Comparison of ENCODE assay signal across 9 mouse cellular contexts in the genomic region with DNA sequence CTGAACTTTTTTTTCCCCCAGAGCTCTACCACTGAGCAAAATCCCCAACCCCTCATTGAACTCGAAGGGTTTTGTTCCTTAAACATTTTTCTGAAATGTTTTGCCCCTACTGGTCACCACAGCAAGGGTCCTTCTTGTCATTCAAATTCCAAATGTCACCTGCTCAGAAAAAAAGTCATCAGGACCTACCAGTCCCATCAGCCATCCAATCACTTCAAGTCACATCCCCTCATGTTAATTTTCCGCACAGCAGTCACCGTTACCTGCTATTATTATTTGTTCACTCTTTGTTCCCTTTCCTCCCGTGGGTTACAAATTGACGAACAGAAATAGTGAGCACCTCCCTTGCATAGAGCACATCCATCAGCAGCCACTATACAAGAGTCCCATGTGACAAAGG. TPM values are rescaled to one million over a fixed set of nuclear protein-coding genes. Genes with fewer than 3 reads are reported as not detected.
DNase-seq lines count a peak whose midpoint lies in the region; ATAC-seq lines count a peak whose summit lies in the region.
"Had no signal": no experiment of that assay in that cellular context is flagged by ENCODE, and none has a peak within 500 bp of the region (broad histone marks: within the 10 kb centered on the region; RNA-seq: fewer than 3 reads in every experiment).

No protein-coding gene starts in this region.

- H3K27me3 ChIP-seq in kidney, embryonic 14.5 days (ENCODE audit: control insufficient read depth, insufficient read depth, low read length), result peaks cover 12% of the 10 kb centered on the region
- H3K27me3 ChIP-seq in embryonic facial prominence, embryonic 12.5 days, result peaks cover 34% of the 10 kb centered on the region
- 0 out of 2 replicates have a peak, but pooled peaks cover 6% of the 10 kb centered on the region for H3K27me3 ChIP-seq in intestine, embryonic 16.5 days (replicated peaks; ENCODE audit: control insufficient read depth, insufficient read depth, low read length)
- H3K27me3 ChIP-seq in neural tube, embryonic 12.5 days (replicated peaks), result peaks cover 9% of the 10 kb centered on the region; the same call in 1 of the 2 replicates
- H3K27me3 ChIP-seq: Patski had no signal

- no peak overlapping the region for H3K27ac ChIP-seq in kidney, embryonic 14.5 days (ENCODE audit: low read depth, low read length)
- no peak overlapping the region for H3K27ac ChIP-seq in embryonic facial prominence, embryonic 12.5 days
- H3K27ac ChIP-seq in intestine, embryonic 16.5 days (ENCODE audit: low read length), result no peak overlapping the region
- no peak overlapping the region for H3K27ac ChIP-seq in neural tube, embryonic 12.5 days

- peaks cover 13% of the 10 kb centered on the region for H3K4me1 ChIP-seq in kidney, embryonic 14.5 days (ENCODE audit: control insufficient read depth, insufficient read depth, low read length)
- peaks cover 12% of the 10 kb centered on the region; the same call in 1 of the 2 replicates for H3K4me1 ChIP-seq in embryonic facial prominence, embryonic 12.5 days
- peaks cover 10% of the 10 kb centered on the region for H3K4me1 ChIP-seq in intestine, embryonic 16.5 days (ENCODE audit: control insufficient read depth, insufficient read depth, low read length)
- H3K4me1 ChIP-seq in neural tube, embryonic 12.5 days, result peaks cover 21% of the 10 kb centered on the region

- WGBS in kidney, embryonic 14.5 days, result 18% methylated on average over 5 of the region's 5 CpGs
- WGBS in embryonic facial prominence, embryonic 12.5 days, result 10% methylated on average over 5 of the region's 5 CpGs
- 22% methylated on average over 5 of the region's 5 CpGs for WGBS in intestine, embryonic 16.5 days
- 13% methylated on average over 5 of the region's 5 CpGs for WGBS in neural tube, embryonic 12.5 days

- DNase-seq in kidney, adult 11 months, result no peak
- DNase-seq in frontal cortex, postnatal 25 days (ENCODE audit: low spot score in 2 of 2), result no peak
- no peak for DNase-seq in Muller cell, postnatal 12 days (ENCODE audit: inconsistent ontology term)
- DNase-seq in adrenal gland, postnatal 36 days, result no peak

- H3K9me3 ChIP-seq in kidney, embryonic 14.5 days (ENCODE audit: control insufficient read depth, low read length), result no peaks in the 10 kb centered on the region
- H3K9me3 ChIP-seq in embryonic facial prominence, embryonic 12.5 days, result no peaks in the 10 kb centered on the region
- H3K9me3 ChIP-seq in intestine, embryonic 16.5 days (ENCODE audit: control insufficient read depth, low read length), result no peaks in the 10 kb centered on the region
- H3K9me3 ChIP-seq in neural tube, embryonic 12.5 days, result no peaks in the 10 kb centered on the region

- peak overlapping the region; percentile 76 for H3K4me3 ChIP-seq in kidney, embryonic 14.5 days (ENCODE audit: low read length)
- H3K4me3 ChIP-seq in embryonic facial prominence, embryonic 12.5 days, result peak overlapping the region; percentile 67
- H3K4me3 ChIP-seq in intestine, embryonic 16.5 days (ENCODE audit: low read length), result peak overlapping the region; percentile 80
- peak overlapping the region; percentile 82 for H3K4me3 ChIP-seq in neural tube, embryonic 12.5 days

- peak overlapping the region; percentile 97 for H3K4me2 ChIP-seq in kidney, embryonic 14.5 days (replicated peaks; ENCODE audit: low read depth, low read length)
- peak overlapping the region; percentile 99 for H3K4me2 ChIP-seq in embryonic facial prominence, embryonic 12.5 days (replicated peaks)
- H3K4me2 ChIP-seq in intestine, embryonic 16.5 days (ENCODE audit: low read depth, low read length), result peak overlapping the region; percentile 94
- H3K4me2 ChIP-seq in neural tube, embryonic 12.5 days (replicated peaks), result peak overlapping the region; percentile 98

- no peak for ATAC-seq in kidney, embryonic 14.5 days (ENCODE audit: low FRiP score, low TSS enrichment)
- ATAC-seq in embryonic facial prominence, embryonic 12.5 days (ENCODE audit: insufficient number of reproducible peaks, insufficient read depth, low FRiP score, low TSS enrichment), result no peak
- no peak for ATAC-seq in intestine, embryonic 16.5 days
- ATAC-seq in neural tube, embryonic 12.5 days (ENCODE audit: low FRiP score, low read depth), result peak; percentile 14; the same call in 1 of the 2 replicates

- no peaks in the 10 kb centered on the region for H3K36me3 ChIP-seq in kidney, embryonic 14.5 days (ENCODE audit: control insufficient read depth, insufficient read depth, low read length)
- no peaks in the 10 kb centered on the region for H3K36me3 ChIP-seq in embryonic facial prominence, embryonic 12.5 days
- no peaks in the 10 kb centered on the region for H3K36me3 ChIP-seq in intestine, embryonic 16.5 days (ENCODE audit: control insufficient read depth, insufficient read depth, low read length)
- no peaks in the 10 kb centered on the region for H3K36me3 ChIP-seq in neural tube, embryonic 12.5 days

- no peak overlapping the region for H3K9ac ChIP-seq in kidney, embryonic 14.5 days (ENCODE audit: low read depth, low read length)
- H3K9ac ChIP-seq in embryonic facial prominence, embryonic 12.5 days, result no peak overlapping the region
- no peak overlapping the region; the same call in 1 of the 2 replicates for H3K9ac ChIP-seq in intestine, embryonic 16.5 days (ENCODE audit: low read depth, low read length)
- H3K9ac ChIP-seq in neural tube, embryonic 12.5 days, result no peak overlapping the region; the same call in 1 of the 2 replicates

RNA-seq across cellular contexts. Expression of a gene that starts 1.6 kb away (rescaled TPM):
- 7.2 and 8.0 TPM in 2 replicates for polyA plus RNA-seq in kidney, embryonic 14.5 days (2014; fragmentation: Nextera tagmentation; extraction: Ambion mirVana)
- 9.3 and 10.8 TPM in 2 replicates for polyA plus RNA-seq in embryonic facial prominence, embryonic 12.5 days (2016; fragmentation: Nextera tagmentation; extraction: Ambion mirVana)
- 18.7 and 24.3 TPM in 2 replicates for polyA plus RNA-seq in intestine, embryonic 16.5 days (2015; fragmentation: Nextera tagmentation; extraction: Ambion mirVana)
- 9.1 and 10.4 TPM in 2 replicates for polyA plus RNA-seq in neural tube, embryonic 12.5 days (2016; fragmentation: Nextera tagmentation; extraction: Ambion mirVana)
- total RNA-seq in adrenal gland, postnatal 36 days (2021), result 10 to 100 TPM; 13.8 to 14.6 TPM

RNA-seq across cellular contexts. Expression of a gene that starts 27.4 kb away (rescaled TPM):
- polyA plus RNA-seq in kidney, embryonic 14.5 days (2014; fragmentation: Nextera tagmentation; extraction: Ambion mirVana), result 954 and 1,227 TPM in 2 replicates
- polyA plus RNA-seq in embryonic facial prominence, embryonic 12.5 days (2016; fragmentation: Nextera tagmentation; extraction: Ambion mirVana), result 745 and 844 TPM in 2 replicates
- 744 and 753 TPM in 2 replicates for polyA plus RNA-seq in intestine, embryonic 16.5 days (2015; fragmentation: Nextera tagmentation; extraction: Ambion mirVana)
- polyA plus RNA-seq in neural tube, embryonic 12.5 days (2016; fragmentation: Nextera tagmentation; extraction: Ambion mirVana), result 610 and 641 TPM in 2 replicates
- total RNA-seq in adrenal gland, postnatal 36 days (2021), result 100 to 1,000 TPM; 438 to 440 TPM
